Mouse (Mus musculus) left cerebral cortex, adult 6 months (tissue): Measurements from ENCODE around the gene Bhlha15. TPM values are rescaled to one million over a fixed set of nuclear protein-coding genes. Genes with fewer than 3 reads are reported as not detected.

ENCODE experiments used
- long read RNA-seq, 2 experiments: library from polyadenylated mRNA; unstranded; transcript quantifications; one replicate each; pipeline ENCODE4 v2.0.0; 2019 to 2020
- polyA plus RNA-seq: library from polyadenylated mRNA; unstranded; fragments of <200 nt; fragmentation: Nextera tagmentation; gene quantifications from 2 replicates; pipeline ENCODE4 v1.2.3, GENCODE M21; 2021

Gene Bhlha15
- not detected in 2 replicates for polyA plus RNA-seq
- long read RNA-seq, experiment 1, result 0 reads
- long read RNA-seq, experiment 2, result 0 reads

DNA sequence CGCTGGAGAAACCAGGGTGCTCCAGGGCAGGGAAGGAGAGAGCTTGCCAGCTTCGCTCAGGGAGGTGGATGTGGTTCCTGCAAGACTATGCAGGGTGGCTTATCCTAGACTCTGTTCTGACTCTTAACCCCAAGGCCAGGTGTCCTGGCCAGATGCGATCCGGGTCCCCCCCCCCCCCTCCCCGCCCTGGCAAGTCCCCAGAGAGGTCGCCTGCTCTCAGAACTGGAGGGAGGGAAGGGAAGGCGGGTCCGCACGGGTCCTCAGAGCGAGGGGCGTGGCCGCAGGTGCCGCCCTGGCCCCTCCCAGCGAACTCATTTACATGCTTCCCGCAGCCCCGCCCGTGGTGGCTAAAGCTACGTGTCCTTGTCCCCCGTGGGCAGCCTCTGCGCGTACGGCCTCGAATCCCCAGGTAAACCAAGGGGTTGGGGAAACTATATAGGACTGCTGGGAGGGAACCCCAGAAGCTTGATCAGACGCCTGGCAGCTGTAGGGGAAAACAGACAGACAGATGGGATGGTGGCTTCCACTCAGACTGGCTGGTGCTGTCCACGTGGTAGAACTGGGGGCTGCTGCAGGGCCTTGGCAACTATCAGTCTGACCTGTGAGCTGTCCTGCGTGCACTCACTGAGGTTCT, at the start of gene Bhlha15:
TSS of gene Bhlha15 (plus strand) at position 337 of the 634 bp plus-strand sequence.

GRCm38 (mm10) chr5:144223503-144223862, 33.4 kb downstream of the Bhlha15 start, which contains the start of gene Tecpr1:
Gene Tecpr1 (minus strand): TSS chr5:144223615.

Other genes starting within 250 kb of the Bhlha15 start
- gene Ccz1, start 175.4 kb upstream of the Bhlha15 start, polyA plus RNA-seq, result 17.6 and 41.1 TPM in 2 replicates
- 1.1 and 3.2 TPM in 2 replicates for gene Ocm, start 163.6 kb upstream of the Bhlha15 start, polyA plus RNA-seq
- gene Lmtk2, start 89.8 kb upstream of the Bhlha15 start, polyA plus RNA-seq, result 11.6 and 15.5 TPM in 2 replicates
- gene Tecpr1, start 33.3 kb downstream of the Bhlha15 start, polyA plus RNA-seq, result 25.5 and 32.1 TPM in 2 replicates
- 16.0 and 248 TPM in 2 replicates for gene Bri3, start 54.2 kb downstream of the Bhlha15 start, polyA plus RNA-seq
- 0.33 and 0.34 TPM in 2 replicates for gene Baiap2l1, start 167.8 kb downstream of the Bhlha15 start, polyA plus RNA-seq